Mouse (Mus musculus) spleen, adult 18-20 months (tissue): ENCODE data around the gene Elk4.

ENCODE experiments used
- DNase-seq, 2 experiments: peaks; one replicate each; pipeline ENCODE4 v3.0.0; 2022; ENCODE audit warnings: mixed read lengths in 2 of 2

Elk4 gene

DNA sequence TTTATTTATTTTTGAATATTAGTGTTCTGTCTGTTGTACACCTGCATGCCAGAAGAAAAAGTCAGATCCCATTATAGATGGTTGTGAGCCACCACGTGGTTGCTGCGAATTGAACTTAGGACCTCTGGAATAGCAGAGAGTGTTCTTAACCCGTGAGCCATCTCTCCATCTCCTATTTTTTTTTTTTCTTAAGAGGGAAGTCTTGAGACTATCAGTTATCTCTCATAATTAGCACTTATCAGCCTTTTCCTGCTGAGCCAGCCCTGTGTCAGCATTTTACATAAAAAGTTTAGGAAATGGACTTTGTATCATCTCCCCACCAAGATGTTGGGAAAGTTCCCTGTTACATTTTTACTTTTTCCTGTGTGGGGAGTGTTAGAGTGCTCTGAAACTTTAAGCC, 14.7 kb downstream of the Elk4 start:
- DNase-seq: no peak

DNA sequence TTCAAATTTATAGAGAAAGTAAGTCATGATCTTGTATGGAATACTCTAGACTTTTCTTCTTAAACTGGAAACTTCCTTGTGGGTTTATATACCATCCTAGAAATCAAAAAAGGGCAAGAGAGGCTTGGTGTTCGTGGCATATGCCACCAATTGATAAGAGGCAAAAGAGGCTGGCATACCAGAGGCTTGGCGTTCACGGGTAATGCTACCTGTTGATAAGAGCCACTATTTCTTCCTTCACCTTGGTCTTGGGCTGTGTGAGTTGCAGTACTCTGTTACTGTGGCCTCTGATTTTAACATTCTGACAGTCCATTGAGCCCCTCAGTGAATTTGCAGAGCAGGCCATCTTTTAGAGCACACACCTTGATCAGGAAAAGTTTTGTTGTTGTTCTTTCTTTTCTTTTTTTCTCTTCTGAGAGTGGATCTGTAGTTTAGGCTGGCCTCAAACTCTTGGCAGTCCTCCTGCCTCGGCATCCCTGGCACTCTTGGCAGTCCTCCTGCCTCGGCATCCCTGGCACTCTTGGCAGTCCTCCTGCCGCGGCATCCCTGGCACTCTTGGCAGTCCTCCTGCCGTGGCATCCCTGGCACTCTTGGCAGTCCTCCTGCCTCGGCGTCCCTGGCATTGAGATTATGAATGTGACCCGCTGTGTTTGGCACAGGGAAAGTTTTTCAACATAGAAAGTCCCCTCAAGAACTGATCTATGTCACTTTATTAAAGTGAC, 19.7 kb downstream of the Elk4 start:
- no peak for DNase-seq

DNA sequence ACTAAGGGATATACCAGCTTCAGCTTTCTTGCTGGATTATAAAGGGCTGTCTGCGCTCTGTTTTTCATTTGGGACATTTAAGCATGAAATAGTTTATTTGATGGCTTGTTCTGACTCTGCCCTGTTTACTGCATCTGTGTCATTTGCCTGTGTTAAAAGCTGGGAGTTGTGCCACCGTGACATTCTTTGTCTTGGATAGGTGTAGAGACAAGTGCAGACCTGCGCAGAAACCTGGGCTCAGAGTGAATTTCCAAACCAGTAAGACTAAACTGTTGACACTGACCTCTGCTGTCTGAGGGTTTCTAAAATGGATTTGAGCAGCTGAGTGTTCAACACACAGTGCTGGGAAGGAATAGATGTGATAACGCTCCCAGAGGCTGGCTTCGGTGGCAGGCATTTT, 20.6 kb downstream of the Elk4 start:
- no peak for DNase-seq

DNA sequence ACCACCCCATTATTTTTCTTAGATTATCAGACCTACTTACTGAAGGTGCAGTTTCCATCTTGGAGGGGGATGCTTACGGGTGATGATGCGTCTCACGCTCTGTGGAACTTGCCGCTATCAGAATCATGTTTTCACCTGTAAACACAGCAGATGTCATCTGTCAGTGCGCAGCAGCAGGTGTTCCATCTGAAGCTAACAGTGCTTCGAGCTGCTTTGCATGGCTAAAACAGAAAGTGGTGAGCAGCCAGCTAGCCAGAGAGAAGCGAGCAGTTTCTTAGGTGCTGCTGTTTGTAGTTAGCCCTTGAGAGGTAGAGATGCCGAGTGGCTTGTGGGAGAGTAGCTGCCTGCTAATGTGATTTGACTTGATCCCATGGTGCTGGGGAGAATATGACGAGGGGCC, 21.0 kb downstream of the Elk4 start:
- no peak for DNase-seq

DNA sequence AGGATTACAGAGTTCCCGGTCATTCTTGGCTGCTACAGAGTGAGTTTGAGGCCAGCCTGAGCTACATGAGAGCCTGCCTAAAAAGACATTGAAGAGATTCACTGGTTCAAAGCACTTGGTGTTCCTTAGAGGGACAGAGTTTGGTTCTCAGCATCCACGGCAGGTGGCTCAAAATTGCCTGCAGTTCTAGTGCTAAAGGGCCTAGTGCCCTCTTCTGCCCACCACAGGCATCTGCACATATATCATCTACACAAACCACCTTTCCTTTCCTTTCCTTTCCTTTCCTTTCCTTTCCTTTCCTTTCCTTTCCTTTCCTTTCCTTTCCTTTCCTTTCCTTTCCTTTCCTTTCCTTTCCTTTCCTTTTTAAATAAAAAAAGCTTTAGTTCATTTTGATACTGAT, 23.2 kb downstream of the Elk4 start:
- DNase-seq: no peak

DNA sequence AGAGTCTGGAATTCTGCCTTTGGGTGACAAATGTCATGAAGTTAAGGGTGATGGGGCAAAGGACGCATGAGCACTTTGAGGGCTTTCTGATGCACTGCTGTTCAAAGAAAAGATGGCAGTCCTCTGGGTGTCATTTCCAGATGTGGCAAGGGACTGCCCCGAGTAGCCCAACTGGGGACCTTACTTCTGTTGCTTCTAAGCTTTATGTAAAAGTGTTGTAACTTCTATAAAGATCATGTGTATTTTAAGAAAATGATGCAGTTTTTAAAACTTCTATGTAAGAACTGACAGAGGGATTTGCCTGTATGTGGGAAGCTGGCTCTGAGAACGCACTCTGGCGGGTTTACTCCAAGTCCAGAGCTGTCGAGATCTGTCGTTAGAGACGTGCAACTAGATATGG, 24.8 kb downstream of the Elk4 start:
- DNase-seq: no peak

DNA sequence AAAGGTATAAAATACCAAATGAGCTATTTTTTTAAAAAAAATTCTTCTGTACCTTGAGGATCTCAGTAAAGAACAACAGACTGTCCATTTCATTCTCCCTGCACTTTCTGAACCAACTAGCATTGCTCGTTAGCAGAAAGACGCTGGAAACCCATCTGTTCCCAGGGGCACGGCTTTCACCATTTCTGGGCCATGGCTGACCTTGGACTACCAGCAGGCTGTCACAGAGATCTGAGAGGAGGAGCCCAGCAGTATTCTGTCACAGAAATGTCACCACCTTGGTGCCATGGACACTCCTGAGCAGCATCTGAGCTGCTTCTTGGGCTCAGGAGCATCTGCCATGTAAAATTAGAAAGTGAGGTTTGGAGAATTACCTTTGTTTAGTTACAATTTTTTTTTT, 30.3 kb downstream of the Elk4 start:
- DNase-seq: no peak

DNA sequence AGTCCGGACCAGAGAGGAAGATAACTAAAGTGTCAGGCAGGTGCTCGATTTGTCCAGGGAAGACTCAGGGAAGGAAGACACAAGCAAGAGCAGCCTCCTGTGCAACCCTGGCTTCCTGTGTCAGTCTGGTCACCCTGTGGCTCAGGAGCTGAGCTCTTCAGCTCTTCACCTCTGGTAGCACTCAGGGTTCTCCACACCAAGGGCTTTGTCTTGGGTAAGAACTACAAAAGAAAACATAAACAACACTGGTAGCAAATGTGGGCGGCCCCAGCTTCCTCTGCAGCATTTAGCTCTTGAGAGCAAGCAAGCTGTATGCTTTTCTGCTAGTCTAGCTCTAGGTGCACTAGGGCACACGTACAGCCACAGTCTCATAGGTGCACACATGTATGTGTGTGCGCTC, 31.3 kb downstream of the Elk4 start:
- no peak for DNase-seq

DNA sequence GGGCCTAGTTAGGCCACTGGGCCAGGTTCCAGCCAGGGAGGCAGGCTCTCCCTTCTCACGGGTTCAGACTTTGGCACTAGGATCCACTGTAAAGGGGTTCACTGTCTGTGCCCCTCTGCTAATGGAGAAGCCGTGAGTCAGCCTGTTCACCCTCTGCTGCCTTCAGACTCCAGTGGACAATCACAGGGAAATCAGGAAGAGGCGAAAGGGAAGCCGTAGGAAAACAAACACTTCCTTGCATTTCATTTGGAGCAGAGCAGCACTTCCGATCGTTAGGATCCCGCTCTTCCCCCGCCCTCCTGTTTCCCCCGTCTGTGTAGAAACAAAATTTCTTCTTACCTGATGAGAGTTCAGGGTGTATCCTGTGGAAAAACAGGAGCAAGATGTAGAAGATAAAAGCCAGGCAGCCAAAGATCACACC, 32.8 kb downstream of the Elk4 start:
- DNase-seq: no peak

DNA sequence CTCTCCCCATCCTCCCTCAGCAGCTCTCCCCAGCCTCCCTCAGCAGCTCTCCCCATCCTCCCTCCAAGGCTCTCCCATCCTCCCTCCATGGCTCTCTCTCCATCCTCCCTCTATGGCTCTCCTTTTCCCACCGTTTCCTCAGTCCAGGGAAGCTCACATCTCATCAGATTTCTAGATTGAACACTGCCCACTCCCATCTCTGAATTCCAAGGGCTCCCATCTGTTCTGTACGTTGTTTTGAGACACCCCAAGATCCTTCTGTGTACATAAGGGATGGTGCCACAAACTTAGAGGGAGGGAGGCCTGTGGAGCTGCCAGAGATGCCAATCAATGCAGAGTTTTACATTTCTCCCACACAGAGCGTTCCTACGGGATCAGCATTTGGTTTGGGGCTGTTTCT, 36.4 kb downstream of the Elk4 start:
- DNase-seq: no peak

DNA sequence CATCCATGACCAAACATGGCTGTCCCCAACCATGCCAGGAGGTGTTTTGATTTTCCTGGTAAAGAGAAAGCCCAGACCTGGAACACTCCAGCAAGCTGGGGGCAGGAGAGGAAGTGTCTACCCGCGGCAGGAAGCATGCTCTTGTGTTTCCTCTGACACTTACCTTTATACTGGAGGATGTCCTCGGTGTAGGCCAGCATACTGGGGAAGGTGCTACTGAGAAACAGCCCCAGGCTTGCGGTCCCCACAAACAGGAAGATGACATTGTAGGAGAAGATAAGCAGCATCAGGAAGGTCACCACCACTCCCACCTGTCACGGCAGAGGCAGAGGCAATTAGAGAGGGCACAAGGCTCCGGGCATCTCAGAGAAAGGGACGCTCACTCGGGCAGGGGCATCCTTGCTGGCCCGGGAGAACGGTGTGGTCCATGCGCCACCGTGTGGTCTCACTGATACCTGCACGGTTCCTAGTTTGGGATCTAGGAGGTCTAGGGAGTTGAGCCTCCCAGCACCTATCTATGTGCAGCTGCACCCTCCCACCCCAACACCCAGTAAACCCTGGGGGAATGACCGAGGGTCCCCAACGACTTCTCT, 38.8 kb downstream of the Elk4 start:
- peak; percentile 49 to 73 for DNase-seq

DNA sequence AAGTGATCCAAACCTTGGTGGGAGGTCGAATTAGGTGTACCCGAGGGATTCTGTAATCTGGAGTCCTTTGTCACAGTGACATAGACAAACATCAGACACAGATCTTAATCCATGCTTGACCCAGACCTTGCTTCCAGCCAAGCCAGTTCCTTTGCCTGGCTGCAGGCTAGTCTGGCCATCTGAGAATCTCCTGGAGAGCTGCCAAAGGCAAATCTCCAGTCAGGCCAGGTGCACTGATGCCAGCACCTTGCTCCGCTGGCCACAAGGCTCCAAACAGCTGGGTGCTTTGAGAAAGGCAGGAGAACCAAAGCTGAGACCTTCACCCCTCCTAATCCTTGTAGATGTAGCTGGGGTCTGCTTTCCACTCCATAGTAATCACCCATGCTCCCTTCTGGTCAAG, 44.3 kb downstream of the Elk4 start:
- no peak for DNase-seq

DNA sequence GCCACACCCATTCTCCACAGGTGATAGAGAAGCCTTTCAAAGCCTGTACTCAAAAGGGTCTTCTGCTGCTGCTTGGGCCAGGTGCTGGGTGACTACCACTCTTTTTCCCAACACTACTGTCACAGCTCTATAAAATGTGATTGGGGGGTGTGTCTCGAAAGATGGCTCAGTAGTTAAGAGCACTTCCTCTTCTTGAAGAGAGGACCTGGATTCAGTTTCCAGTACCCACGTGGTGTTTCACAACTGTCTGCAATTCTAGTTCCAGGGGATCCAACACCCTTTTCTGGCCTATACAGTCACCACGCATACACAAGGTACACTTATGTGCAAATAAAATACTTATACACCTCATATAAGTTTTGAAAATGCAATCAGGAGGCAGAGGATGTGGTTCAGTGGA, 47.0 kb downstream of the Elk4 start:
- no peak for DNase-seq

DNA sequence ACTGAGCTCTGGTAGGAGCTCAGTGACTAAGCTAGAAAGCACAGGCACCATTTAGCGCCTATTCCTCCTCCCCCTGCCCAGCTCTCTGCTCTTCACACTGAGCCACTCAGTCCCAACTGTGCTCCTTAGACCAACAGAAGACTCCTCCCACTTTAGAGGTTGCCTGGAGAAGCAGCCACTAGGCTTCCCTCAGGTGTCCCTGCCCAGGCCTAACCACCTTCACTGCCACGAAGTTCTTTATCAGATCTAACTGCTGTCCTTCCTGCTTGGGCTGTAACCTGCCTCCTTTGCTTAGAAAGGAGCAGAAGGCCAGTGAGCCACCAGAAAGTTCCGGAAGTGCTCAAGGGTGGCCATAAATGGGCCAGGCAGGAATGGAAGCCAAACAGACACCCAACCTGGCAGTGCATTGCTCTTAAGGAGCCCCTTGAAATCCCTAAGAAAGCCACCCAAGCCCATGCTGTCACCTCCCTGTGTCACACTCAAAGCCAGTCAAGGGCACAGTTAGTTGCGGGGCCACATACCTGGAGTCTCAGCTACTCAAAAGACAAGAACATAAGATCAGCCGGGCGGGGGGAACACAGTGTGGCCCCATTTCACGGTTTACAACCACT, 47.8 kb downstream of the Elk4 start:
- DNase-seq: no peak

DNA sequence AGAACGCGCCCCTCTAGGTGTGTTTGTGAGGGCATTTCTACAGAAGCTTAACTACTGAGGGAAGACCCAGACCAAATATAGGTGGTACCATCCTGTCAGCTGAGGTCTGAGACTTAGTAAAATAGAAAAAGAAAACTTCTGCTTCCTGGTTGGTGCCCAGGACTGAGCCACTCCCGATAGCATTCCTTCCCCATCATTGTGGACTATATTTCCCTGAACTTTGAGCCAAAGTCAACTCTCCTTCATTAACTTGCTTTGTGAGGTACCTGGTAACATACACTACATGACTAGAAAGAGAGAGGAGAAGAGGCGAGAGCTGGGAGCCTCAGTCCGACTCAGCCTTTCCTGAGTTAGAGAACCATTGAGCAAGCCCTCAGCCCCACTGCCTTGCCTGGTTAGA, 51.2 kb downstream of the Elk4 start:
- DNase-seq: no peak

DNA sequence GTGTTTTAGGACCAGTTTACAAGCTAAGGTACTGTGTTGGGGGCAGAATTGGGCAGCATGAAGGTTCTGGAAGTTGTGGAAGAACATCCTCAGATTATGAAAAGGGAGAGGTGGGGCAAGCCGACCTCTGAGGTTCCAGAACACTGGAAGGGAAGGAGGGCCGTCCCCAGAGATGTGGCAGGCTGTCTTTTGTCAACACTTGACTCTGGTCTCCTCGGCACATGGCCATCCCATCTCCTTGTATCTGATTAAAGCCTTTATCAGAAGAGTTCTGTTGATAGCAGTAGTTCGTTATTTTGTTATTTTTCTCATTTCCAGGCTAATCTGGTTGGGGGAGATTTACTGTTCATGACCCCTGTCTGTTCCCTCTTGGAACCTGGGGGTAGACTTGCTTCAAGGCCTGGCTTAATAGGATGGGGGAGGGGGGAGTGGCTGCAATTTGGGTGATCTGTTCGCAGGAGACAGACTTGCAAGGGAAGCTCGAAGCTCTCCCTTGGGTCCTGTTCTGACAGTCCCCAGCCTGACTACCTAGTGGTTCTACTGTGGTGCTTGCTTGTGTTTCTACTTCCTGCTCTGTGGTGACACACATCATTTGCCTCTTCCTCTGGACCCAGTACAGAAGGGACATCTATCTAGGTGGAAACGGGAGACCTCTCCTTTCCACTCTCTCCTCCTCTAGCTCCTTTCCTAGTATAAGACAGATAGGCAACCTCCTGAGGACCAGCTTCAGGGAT, 52.8 kb downstream of the Elk4 start:
- DNase-seq: no peak

DNA sequence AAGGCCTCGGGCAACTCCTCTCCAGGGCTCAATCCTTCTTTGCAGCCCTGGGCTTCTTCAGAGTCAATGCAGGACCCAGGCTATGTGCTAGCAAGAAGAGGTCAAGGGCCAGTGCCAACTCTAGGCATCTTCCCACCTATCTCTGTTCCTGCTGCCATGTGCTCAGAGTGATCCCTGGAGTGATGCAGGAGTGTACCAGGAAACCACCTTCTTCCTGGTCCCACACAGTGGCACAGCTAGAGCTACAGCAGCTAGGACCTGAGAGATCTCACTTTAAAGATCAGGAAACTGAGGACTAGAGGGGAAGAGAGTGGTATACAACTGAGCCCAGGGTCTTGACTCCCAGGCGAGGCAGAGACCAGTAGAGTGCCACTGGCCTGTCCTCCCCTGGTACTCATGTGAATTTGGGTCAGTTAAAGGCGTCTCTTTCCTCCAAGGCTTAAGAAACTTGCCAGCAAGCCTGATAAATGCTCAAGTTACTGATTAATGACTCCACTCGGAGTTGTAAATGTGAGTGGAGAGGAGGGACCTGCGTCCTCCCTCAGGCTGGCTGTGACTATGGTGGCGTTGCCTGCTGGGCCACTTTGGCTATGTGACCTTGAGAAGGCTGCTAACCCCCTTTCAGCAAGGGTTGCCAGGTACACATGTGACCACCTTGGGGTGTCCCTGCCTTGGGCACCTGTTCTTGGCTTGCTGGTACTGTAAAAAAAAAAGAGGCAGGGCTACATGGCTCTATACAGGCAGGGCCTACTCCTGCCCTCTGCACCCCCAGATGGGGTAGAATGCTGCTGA, 54.5 kb downstream of the Elk4 start:
- no peak for DNase-seq

DNA sequence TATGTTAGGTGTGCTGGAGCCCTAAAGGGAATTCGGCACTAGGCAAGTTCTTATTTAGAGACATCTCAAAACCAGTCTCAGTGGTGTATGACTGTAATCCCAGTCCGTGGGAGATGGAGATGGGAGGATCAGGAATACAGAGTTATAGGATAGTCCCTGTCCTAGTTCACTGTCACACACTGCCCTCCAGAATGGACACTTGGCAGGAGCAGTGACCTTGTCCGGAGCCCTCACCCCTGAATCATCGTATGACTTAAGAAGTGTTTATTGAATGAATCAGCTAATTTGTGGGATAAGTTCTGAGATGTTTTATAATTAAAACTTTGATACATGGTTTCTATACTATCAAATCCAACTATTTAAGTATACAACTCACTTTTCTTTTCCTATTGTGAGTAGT, 55.7 kb downstream of the Elk4 start:
- DNase-seq: no peak

DNA sequence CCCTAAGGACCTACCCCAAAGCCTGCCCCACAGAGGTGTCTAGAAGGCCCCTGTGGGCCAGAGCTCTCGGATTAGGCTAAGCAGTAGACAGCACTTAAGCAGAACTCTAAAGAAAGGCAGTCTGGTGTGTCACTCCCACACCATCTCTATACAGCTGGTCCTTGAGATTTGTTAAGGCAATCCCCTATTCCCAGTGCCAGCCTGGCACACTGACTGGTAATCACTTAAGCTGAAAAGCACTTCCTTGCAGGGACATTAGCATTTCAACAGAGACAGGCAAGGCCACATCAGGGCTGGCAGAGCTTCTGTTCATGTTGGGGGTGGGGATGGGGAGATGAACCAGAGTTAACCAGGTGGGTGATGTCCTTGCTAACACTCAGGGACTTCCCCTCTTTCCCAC, 57.6 kb downstream of the Elk4 start:
- no peak for DNase-seq

DNA sequence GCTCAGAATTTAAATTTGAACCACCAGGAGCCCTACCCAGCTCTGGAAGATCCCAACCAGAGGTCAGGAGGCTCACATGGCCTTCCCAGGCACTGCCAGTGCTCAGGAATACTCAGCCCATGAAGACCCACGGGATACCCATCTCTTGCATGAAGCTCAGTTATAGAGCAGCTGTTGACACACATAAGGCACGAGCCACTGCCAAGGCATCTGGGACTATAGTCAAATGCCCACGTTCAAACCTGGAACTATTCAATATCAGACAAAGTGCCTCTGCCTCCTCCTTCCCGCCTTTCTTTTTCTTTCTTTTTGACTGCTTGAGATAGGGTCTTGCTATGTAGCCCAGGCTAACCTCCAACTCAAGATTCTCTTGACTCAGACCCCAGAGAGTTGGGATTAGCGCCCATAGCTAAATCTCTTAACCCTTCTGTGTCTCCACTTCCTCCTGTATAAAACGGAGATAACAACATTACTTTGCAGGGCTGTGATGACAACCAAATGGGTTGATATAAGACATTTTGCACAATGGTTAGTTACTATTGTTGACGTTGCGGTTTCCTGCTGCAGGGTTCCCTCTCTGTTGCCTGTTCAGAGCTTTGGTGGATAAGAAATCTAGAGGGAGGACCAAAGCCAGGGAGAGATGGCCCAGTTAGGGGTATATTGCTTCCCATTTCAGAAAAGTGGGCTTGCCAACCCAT, 58.2 kb downstream of the Elk4 start:
- DNase-seq: no peak

DNA sequence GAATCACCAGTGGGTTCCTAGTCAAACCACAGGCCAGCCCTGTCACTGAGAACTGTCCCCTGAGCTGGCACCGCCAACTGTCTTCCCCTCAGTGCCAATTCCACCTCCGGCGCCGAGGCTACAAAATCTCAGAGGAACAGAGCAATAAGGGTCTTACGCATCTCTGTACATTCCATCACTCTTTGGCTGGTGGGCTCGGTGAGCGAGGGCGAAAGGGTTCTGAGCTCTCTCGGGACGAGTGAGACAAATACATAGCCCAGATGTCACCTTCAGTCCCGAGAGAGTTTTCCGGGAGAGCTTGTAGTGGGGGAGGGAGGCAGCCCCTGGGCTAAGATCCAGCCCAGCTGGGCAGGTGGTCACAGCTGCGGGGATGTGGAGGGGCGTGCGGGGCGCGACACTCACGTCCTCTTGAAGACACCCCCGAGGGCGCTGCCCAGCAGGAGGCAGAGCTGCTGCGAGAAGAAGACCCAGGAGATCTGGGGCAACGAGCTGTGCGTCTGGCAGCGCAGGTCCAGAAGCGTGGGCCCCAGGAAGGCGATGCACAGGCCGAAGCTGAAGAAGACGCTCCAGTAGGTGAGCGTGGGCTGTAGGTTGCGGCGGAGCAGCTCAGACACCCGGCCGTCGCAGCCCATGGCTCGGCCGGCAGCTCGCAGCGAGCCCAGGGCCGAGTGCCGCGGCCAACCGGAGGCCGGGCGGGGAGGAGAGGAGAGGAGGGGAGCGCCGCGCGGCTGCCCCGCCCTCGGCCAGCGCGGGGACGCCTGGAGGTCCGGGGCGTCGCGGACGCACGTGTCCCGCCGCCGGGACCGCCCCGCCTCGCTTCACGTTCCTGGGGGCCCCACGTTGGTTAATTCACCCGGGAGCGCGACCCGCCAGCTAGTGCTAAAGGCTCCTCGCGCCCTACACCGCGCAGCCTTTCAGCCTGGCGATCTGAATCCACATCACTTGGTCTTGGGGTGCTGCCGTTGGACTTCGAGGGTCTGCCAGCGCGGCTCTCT, 60.2 kb downstream of the Elk4 start, which contains the start of gene Mfsd4a:
Gene Mfsd4a (minus strand): TSS at position 802 of the 995 bp plus-strand sequence.
- DNase-seq: peak; percentile 10 to 30
